Mouse (Mus musculus): ENCODE measurements around the gene Slc25a41.

- TF ChIP-seq CTCF (conservative IDR thresholded peaks at IDR 0.05; ENCODE audit: insufficient read depth, insufficient read length, low read depth, low read length): no peak
- no peak for TF ChIP-seq POLR2A (IDR thresholded peaks at IDR 0.05; ENCODE audit: low read depth, low read length)
Measured at GRCm38 (mm10) chr17:57003994-57004393, 37.5 kb downstream of the Slc25a41 start.

Measured in kidney, adult 2 months (tissue).